Mouse (Mus musculus) frontal cortex, adult (tissue): ENCODE results near the gene Foxc2.
"Not testable (repeated sequence)": the region's sequence is repeated elsewhere in the genome, so short reads cannot be mapped to it uniquely, and the experiment has no call there.

Experiments used
- ATAC-seq: cut with Nextera tagmentation; 2 replicates; pipeline ENCODE4 v1.9.2; 2017; ENCODE audit warnings: mild to moderate bottlenecking, moderate library complexity, mixed read lengths; ENCODE audit not compliant: low TSS enrichment

Foxc2 gene

DNA sequence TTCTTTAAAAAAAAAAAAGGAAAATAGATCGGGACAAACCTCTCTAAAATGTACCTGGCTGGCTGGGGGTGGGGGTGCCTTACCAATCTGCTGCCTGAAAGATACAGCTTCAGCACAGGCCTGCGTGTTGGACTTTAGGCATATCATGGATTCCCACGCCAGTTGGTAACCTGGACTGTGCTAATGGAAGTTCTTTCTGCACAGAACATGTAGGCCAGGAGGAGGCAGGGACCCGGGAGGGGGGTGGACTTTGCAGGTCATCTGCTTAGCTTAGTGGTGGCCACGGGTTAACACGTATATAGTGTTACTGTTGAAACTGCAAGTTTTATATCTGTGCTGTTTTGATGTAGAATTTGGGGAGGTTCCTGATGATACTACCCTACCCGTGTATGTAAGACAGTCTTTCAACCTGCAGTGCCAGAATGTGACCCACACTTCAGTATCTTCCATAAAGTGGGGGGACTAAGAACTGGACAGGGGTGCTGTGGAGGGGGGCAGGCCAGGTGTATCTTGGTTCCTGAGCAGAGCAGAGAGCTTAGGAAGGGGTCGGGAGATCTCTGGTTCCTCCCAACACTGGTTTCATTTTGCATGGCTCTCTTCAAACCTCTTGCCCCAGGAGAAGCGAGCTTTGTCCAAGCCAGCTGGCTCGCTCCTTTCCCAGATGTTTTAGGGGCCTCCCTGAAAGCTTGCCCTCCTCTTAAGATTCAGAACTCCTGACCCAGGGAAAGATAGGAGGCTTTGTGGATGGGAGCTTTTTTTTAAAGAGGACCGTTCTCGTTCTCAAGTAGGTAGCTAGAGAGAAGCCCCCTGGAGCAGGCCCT is 3.9 kb downstream of the Foxc2 start:
- no peak for ATAC-seq

- ATAC-seq = no peak
Measured at GRCm38 (mm10) chr8:121120456-121121419, 4.8 kb downstream of the Foxc2 start.

DNA sequence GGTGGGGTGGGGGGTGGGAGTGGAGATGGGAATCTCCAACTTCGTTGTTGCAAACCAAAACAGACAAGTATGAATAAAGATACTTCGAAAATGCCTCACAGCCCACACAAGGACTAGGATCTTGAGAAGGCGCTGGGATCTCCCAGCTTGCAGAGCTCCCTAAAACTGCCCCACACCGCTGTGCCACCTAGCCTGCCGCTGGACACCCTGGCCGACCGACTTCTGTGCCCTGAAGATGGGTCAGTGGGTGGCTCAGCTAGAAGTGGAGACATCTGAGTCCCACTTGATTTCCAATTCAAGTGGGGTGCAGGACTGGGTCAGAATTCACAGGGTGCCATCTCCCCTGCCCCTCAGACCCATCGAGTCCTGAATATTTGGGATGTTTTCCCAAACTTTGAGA is 5.7 kb downstream of the Foxc2 start:
- ATAC-seq = no peak

GRCm38 (mm10) chr8:121122368-121122767 is 6.4 kb downstream of the Foxc2 start:
- ATAC-seq = no peak

DNA sequence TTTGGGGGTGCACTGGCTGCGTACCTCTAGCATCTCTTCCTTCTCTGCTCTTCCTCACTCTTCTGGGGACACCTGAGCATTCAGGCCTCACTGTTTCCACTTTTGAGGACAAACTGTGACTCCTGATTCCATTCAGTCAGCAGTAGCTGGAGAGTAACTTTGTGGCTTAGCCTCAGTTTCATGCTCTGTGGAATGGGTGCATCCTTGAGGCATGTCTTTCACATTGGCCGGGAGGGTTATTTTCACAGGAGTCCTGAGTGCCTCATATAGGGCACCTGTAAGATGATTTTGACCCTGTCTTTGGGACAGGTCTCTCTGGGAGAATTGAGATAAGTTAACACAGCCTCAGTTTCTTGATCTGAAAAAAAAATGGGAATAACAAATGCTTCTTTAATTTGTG is 7.1 kb downstream of the Foxc2 start:
- no peak for ATAC-seq

DNA sequence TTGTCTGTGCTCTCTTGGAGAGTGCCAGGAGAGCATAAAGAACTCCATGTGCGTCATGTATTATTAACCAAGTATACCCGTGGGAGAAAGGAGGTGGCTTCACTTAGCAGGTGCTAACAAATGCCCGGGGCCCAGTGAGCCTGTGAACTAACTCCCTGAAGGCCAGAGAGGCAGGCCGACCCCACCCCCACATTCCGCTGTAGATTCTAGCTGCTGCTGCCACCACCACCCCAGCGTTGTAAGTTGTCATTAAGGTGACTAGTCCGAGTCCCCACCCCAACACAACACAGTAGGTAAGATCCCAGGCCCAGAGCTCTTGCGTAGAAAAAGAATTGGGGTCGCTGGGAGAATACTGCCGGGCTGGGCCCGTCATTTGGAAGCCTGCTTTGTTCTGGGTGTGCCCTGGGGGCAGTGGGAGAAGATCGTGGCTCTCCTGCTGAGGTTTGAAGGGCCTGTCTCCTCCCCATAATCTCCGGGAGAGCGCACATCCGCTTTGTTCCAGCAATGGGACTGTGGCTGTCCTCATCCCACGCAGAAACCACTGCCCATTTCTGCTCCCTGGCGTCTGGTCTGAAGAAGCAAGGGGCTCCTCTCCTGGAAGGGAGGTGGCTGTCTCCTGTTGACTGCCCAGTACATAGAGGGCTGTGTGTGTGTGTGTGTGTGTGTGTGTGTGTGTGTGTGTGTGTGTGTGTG is 8.7 kb downstream of the Foxc2 start:
- no peak for ATAC-seq

GRCm38 (mm10) chr8:121125311-121125876 is 9.4 kb downstream of the Foxc2 start:
- ATAC-seq = peak; percentile 59; the same call in 1 of the 2 replicates

GRCm38 (mm10) chr8:121126191-121126590 is 10.2 kb downstream of the Foxc2 start:
- no peak for ATAC-seq

DNA sequence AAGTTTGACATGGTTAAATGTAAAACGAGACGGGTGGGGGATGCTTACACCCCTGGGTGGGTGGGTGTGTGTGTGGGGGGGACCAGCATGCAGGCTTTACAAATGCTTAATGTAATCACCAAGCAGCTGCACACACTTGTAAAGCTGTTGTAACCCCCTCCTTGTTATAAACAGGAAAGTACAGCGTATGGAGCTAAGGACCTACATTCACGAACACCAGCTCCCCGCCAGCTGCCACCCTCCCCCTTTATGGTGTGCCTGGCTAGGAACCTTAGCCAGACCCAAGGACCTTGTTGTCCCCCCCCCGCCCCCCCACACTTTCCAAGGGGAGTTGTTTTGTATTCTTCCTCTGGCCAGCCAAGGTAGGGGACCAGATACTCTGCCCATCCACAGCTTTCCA is 10.7 kb downstream of the Foxc2 start:
- no peak for ATAC-seq

- ATAC-seq = no peak
Measured at GRCm38 (mm10) chr8:121127291-121127701, 11.3 kb downstream of the Foxc2 start.

- ATAC-seq = no peak
Measured at GRCm38 (mm10) chr8:121127756-121128375, 11.9 kb downstream of the Foxc2 start, which contains the start of gene Foxl1. Foxl1 (plus strand) TSS chr8:121127940.

DNA sequence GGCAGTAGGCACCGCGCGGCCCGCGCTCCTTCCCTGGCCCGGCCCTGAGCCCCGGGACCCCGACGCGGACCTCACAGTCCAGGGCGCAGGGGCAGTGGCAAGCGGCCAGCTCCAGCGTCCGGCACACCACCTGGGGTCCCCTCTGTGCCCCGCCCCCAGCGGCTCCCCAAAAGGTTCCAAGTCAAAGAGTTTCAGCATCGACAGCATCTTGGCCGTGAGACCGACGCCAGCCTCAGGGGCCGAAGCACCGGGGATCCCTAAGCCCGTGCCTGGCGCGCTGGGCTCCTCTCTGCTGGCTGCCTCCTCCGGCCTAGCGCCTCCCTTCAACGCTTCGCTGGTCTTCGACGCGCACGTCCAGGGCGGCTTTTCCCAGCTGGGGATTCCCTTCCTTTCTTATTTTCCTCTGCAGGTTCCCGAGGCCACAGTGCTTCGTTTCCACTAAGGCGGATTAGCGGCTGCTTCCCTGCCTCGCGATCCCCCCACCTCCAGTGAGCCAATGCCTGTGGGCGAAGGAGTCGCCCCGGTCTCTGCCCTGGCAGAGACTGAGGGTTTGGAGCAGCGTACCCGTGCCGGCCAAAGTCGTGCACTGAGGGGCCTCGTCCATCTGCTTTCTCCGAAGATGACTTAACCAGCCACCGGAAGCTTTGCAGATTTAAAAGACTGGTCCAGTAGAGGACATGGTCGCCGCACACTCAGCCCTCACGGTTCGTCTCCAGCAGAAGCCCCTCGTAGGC is 12.7 kb downstream of the Foxc2 start:
- ATAC-seq = no peak

GRCm38 (mm10) chr8:121129265-121129940 is 13.4 kb downstream of the Foxc2 start:
- no peak for ATAC-seq

- ATAC-seq = no peak
Measured at GRCm38 (mm10) chr8:121130522-121130921, 14.6 kb downstream of the Foxc2 start.

GRCm38 (mm10) chr8:121132961-121133513 is 17.1 kb downstream of the Foxc2 start:
- ATAC-seq = no peak

DNA sequence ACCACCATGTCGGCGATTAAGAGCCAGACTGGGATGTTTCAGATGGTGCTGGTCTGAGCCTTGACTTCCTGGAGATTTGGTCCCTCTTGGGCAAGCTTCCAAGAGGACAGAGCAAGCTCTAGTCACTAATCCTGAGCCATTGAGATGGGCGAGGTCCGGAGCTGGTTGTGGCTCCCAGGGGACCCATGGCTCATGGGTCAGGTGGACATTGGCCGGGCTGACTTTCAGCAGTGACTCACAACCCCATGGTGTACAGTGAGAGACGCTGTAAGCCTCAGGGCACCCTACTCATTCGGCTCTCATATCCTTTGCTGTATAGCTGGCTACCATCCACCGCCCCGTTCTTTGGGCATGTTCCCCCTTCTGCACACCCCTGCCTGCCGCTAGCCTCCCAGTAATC is 18.1 kb downstream of the Foxc2 start:
- ATAC-seq = no peak

- ATAC-seq = no peak
Measured at GRCm38 (mm10) chr8:121134512-121134911, 18.5 kb downstream of the Foxc2 start.

- ATAC-seq = no peak
Measured at GRCm38 (mm10) chr8:121136856-121137255, 20.9 kb downstream of the Foxc2 start.

DNA sequence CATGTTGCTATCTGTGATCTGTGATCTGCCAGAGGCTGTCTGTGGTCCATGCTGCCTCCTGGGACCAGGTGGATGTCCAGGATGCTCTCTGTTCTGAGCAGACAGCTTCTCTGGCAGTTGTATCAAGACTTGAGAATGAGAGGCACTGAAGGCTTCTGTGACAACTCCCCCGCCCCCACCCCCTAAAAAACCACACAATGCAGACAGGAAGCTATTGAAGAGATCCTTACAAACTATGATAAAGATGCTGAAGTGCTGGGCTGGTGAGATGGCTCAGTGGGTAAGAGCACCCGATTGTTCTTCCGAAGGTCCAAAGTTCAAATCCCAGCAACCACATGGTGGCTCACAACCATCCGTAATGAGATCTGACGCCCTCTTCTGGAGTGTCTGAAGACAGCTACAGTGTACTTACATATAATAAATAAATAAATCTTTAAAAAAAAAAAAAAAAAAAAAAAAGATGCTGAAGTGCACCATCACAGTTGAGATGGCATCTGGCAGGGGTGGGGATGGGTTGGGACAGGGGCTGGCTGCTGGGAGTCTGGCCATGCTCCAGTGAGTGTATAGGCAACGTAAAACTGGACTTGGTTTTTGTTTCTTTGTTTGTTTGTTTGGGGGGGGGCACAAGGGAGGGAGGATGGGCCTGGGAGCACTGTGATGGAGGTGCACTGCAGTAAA is 29.6 kb downstream of the Foxc2 start:
- ATAC-seq = not testable (repeated sequence)
